Mouse (Mus musculus) kidney, adult 2 months (tissue): ENCODE data around the gene Agrp.

Source experiments
- CTCF ChIP-seq: fragments of 200-500 bp; conservative IDR thresholded peaks from 2 replicates; pipeline ENCODE4 v1.5.1; 2011; ENCODE audit warnings: low read depth, mild to moderate bottlenecking, control low read depth, low read length, moderate library complexity, mixed read lengths; ENCODE audit not compliant: insufficient read depth, insufficient read length
- POLR2A ChIP-seq: fragments of 200-500 bp; IDR thresholded peaks from one replicate; pipeline ENCODE4 v1.6.1; 2011; ENCODE audit warnings: low read depth, low read length, control low read depth

- no peak for TF ChIP-seq CTCF
- no peak for TF ChIP-seq POLR2A
These were observed 19.5 kb downstream of the Agrp start for GRCm38 (mm10) chr8:105617451-105618278.
